Mouse (Mus musculus) heart, embryonic 11.5 days (tissue): ENCODE results near the gene Cirbp. TPM values are rescaled to one million over a fixed set of nuclear protein-coding genes. Genes with fewer than 3 reads are reported as not detected.
"Not testable (repeated sequence)": the region's sequence is repeated elsewhere in the genome, so short reads cannot be mapped to it uniquely, and the experiment has no call there.

Experiments used
- ATAC-seq: fragments of 200-750 bp; cut with Nextera tagmentation; replicated peaks from 2 replicates; pipeline ENCODE4 v1.8.0; 2017; ENCODE audit warnings: moderate library complexity; ENCODE audit not compliant: insufficient number of reproducible peaks, low FRiP score, low TSS enrichment
- H3K27ac ChIP-seq: fragments of 300-500 bp; sonication (generic); 2 replicates; pipeline ENCODE4 v1.5.1; 2014; ENCODE audit warnings: mild to moderate bottlenecking, low read depth, low read length
- H3K27me3 ChIP-seq: fragments of 300-500 bp; sonication (generic); 2 replicates; pipeline ENCODE4 v1.6.1; 2014; ENCODE audit warnings: mild to moderate bottlenecking, low read length, mixed read lengths; ENCODE audit not compliant: control insufficient read depth, insufficient read depth
- H3K36me3 ChIP-seq: fragments of 300-500 bp; sonication (generic); 2 replicates; pipeline ENCODE4 v1.6.1; 2014; ENCODE audit warnings: mild to moderate bottlenecking, low read length, moderate library complexity, mixed read lengths; ENCODE audit not compliant: control insufficient read depth, insufficient read depth
- H3K4me1 ChIP-seq: fragments of 300-500 bp; sonication (generic); 2 replicates; pipeline ENCODE4 v1.6.1; 2014; ENCODE audit warnings: low read length; ENCODE audit not compliant: control insufficient read depth, insufficient read depth
- H3K4me2 ChIP-seq: fragments of 300-500 bp; sonication (generic); 2 replicates; pipeline ENCODE4 v1.6.1; 2014; ENCODE audit warnings: mild to moderate bottlenecking, moderate library complexity
- H3K4me3 ChIP-seq: fragments of 300-500 bp; sonication (generic); 2 replicates; pipeline ENCODE4 v1.5.1; 2014; ENCODE audit warnings: low read depth, low read length
- H3K9ac ChIP-seq: fragments of 300-500 bp; sonication (generic); 2 replicates; pipeline ENCODE4 v1.6.1; 2014; ENCODE audit warnings: mild to moderate bottlenecking, low read depth, low read length, moderate library complexity
- H3K9me3 ChIP-seq: fragments of 300-500 bp; sonication (generic); replicated peaks from 2 replicates; pipeline ENCODE4 v1.6.1; 2016; ENCODE audit warnings: low read length; ENCODE audit not compliant: control insufficient read depth
- WGBS: fragments of 180-500 bp; shearing (Covaris S2); extraction: QIAGEN DNeasy Blood & Tissue Kit; methylation state at CpG from one replicate; pipeline ENCODE4 v1.1.7; 2014; ENCODE audit not compliant: insufficient replicate concordance; 5-methylcytosine and 5-hydroxymethylcytosine counted together
- polyA plus RNA-seq: library from polyadenylated mRNA; unstranded; fragments of >200 nt; fragmentation: Nextera tagmentation; extraction: Ambion mirVana; gene quantifications from 2 replicates; pipeline ENCODE4 v1.2.1, GENCODE M21; 2014

Gene Cirbp
- polyA plus RNA-seq, 1 experiment from 2014 or later: 49.1 TPM

- peak overlapping the region; percentile 49 for H3K4me2 ChIP-seq
- no peak overlapping the region for H3K9ac ChIP-seq
- H3K4me3 ChIP-seq: no peak overlapping the region
- ATAC-seq: no peak
- H3K27ac ChIP-seq: no peak overlapping the region
- 15% methylated on average over 24 of the region's 24 CpGs for WGBS
- H3K9me3 ChIP-seq: no peaks in the 10 kb centered on the region
- H3K27me3 ChIP-seq: 0 out of 2 replicates have a peak, but pooled peaks cover 3% of the 10 kb centered on the region
- H3K4me1 ChIP-seq: peaks cover 4% of the 10 kb centered on the region; the same call in 1 of the 2 replicates
- H3K36me3 ChIP-seq: no peaks in the 10 kb centered on the region
Observed at GRCm38 (mm10) chr10:80208841-80209371, 43.1 kb downstream of the Cirbp start.

DNA sequence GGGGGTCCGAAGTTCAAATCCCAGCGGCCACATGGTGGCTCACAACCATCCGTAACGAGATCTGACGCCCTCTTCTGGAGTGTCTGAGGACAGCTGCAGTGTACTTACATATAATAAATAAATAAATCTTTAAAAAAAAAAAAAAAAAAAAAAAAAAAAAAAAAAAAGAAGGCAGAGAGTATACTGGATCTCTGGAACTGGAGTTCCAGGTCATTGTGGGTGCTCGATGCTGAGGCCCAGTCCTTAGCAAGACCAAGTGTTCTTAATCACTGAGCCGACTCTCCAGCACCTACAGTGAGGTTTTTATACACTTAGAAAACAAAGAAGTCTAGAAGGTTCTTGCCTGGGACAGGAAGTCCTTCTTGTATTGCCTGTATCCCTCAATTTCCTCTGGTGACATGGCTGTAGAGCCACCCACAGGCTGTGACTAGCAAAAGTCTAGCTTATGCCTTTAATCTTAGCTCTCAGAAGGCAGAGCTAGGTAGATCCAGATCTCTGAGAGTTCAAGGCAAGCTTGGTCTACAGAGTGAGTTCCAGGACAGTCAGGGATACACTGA is 45.8 kb downstream of the Cirbp start:
- not testable (repeated sequence) for ATAC-seq

DNA sequence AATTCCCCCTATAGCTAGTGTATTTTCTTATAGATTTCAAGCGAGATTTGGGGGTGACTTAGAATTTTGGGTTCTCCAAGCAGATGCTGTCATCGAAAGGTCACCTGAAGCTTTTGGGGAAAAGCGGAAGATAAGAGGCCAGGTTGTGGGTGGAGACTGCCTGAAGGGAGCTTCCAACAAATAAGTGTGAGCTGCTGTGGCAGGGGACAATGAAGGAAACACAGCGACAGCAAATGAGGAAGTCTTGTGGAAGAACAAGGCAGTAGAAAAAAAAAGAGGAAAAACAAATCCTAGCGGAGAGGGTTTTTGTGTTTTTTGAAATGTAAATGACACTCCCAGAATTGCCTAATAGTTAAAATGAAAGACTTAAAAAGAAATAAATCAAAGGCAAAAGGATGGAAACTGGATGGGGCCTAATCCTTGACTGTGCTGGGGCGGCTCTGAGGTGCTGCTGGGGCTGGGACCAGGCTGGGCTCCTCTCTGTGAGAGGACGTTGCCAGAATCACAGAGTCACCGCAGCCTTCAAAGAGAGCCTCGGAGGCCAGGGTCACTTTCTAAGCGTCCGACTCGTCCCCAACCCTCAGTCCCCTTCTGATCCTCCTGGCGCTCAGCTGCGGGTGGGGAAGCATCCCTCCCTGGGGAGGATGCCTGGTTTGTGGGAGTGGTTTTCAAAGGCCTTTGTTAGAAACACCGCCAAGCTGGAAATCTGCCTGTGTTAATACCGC is 49.4 kb downstream of the Cirbp start:
- H3K27me3 ChIP-seq: no peaks in the 10 kb centered on the region
- WGBS: 29% methylated on average over 16 of the region's 16 CpGs
- H3K4me1 ChIP-seq: no peaks in the 10 kb centered on the region
- ATAC-seq: no peak
- H3K9ac ChIP-seq: no peak overlapping the region
- no peak overlapping the region for H3K4me3 ChIP-seq
- H3K36me3 ChIP-seq: no peaks in the 10 kb centered on the region
- H3K4me2 ChIP-seq: no peak overlapping the region
- no peaks in the 10 kb centered on the region for H3K9me3 ChIP-seq
- no peak overlapping the region for H3K27ac ChIP-seq

More for the DNA sequence above, 45.8 kb downstream of the Cirbp start:
- H3K36me3 ChIP-seq, H3K4me1 ChIP-seq, H3K9me3 ChIP-seq, H3K9ac ChIP-seq, H3K4me3 ChIP-seq, H3K4me2 ChIP-seq, H3K27me3 ChIP-seq, H3K27ac ChIP-seq: not testable (repeated sequence)
- WGBS: 62% methylated on average over 7 of the region's 7 CpGs

DNA sequence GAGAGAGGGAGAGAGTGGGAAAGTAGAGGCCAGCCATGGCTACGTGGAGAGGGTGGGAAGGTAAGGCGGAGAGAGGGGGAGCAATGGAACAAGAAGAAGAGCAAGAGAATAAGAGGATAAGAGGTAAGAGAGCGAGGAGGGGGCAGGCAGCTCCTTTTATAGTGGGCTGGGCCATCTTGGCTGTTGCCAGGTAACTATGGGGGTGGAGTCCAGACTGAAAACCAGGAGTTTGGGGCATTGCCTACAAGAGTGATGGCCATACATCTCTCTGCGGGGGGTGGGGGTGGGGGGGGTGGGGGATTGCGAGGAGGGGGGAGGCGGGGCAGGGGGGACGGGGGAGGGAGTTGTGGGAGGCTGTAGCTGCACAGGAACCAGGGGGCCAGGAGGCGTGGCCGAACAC is 54.9 kb downstream of the Cirbp start:
- H3K4me1 ChIP-seq: peaks cover 5% of the 10 kb centered on the region
- ATAC-seq: no peak
- 29% methylated on average over 9 of the region's 9 CpGs for WGBS
- H3K4me2 ChIP-seq: no peak overlapping the region
- H3K27ac ChIP-seq: no peak overlapping the region
- H3K4me3 ChIP-seq: no peak overlapping the region
- H3K27me3 ChIP-seq: no peaks in the 10 kb centered on the region
- no peaks in the 10 kb centered on the region for H3K9me3 ChIP-seq
- no peak overlapping the region for H3K9ac ChIP-seq
- H3K36me3 ChIP-seq: no peaks in the 10 kb centered on the region

Other genes with a start within 250 kb of the Cirbp start
- 0.15 and 0.31 TPM in 2 replicates for gene Kiss1r, start 249.0 kb upstream of the Cirbp start, polyA plus RNA-seq
- 87.6 and 89.2 TPM in 2 replicates for gene R3hdm4, start 244.8 kb upstream of the Cirbp start, polyA plus RNA-seq
- 4.3 and 12.7 TPM in 2 replicates for gene Arid3a, start 238.9 kb upstream of the Cirbp start, polyA plus RNA-seq
- 89.8 and 97.6 TPM in 2 replicates for gene Wdr18, start 205.8 kb upstream of the Cirbp start, polyA plus RNA-seq
- gene Grin3b, start 195.3 kb upstream of the Cirbp start, polyA plus RNA-seq: 0.19 and 0.20 TPM in 2 replicates
- 12.8 and 15.6 TPM in 2 replicates for gene Tmem259, start 181.7 kb upstream of the Cirbp start, polyA plus RNA-seq
- gene Cnn2, start 177.4 kb upstream of the Cirbp start, polyA plus RNA-seq: 405 and 420 TPM in 2 replicates
- 2.1 and 2.8 TPM in 2 replicates for gene Abca7, start 169.5 kb upstream of the Cirbp start, polyA plus RNA-seq
- gene Arhgap45, start 149.3 kb upstream of the Cirbp start, polyA plus RNA-seq: 6.2 and 7.5 TPM in 2 replicates
- 160 and 182 TPM in 2 replicates for gene Polr2e, start 126.2 kb upstream of the Cirbp start, polyA plus RNA-seq
- 711 and 729 TPM in 2 replicates for gene Gpx4, start 118.8 kb upstream of the Cirbp start, polyA plus RNA-seq
- gene Sbno2, start 60.4 kb upstream of the Cirbp start, polyA plus RNA-seq: 8.4 and 9.6 TPM in 2 replicates
- gene Stk11, start 50.2 kb upstream of the Cirbp start, polyA plus RNA-seq: 16.5 and 20.0 TPM in 2 replicates
- 772 and 785 TPM in 2 replicates for gene Atp5d, start 27.4 kb upstream of the Cirbp start, polyA plus RNA-seq
- 2.5 and 2.7 TPM in 2 replicates for gene Cbarp, start 25.1 kb upstream of the Cirbp start, polyA plus RNA-seq
- gene Midn, start 17.7 kb upstream of the Cirbp start, polyA plus RNA-seq: 29.5 and 31.9 TPM in 2 replicates
- gene 1600002K03Rik, start 7.0 kb downstream of the Cirbp start, polyA plus RNA-seq: 9.6 and 12.4 TPM in 2 replicates
- 13.9 and 14.8 TPM in 2 replicates for gene Efna2, start 13.5 kb downstream of the Cirbp start, polyA plus RNA-seq
- 34.6 and 38.2 TPM in 2 replicates for gene Mum1, start 60.4 kb downstream of the Cirbp start, polyA plus RNA-seq
- gene Ndufs7, start 83.1 kb downstream of the Cirbp start, polyA plus RNA-seq: 499 and 501 TPM in 2 replicates
- 57.2 and 59.0 TPM in 2 replicates for gene Gamt, start 95.0 kb downstream of the Cirbp start, polyA plus RNA-seq
- gene Dazap1, start 95.5 kb downstream of the Cirbp start, polyA plus RNA-seq: 28.4 and 29.9 TPM in 2 replicates
- 702 and 828 TPM in 2 replicates for gene Rps15, start 126.5 kb downstream of the Cirbp start, polyA plus RNA-seq
- 0.55 and 0.69 TPM in 2 replicates for gene Apc2, start 130.0 kb downstream of the Cirbp start, polyA plus RNA-seq
- 29.7 and 31.0 TPM in 2 replicates for gene 2310011J03Rik, start 154.6 kb downstream of the Cirbp start, polyA plus RNA-seq
- gene Pcsk4, start 163.5 kb downstream of the Cirbp start, polyA plus RNA-seq: 0.77 and 1.6 TPM in 2 replicates
- gene Reep6, start 164.0 kb downstream of the Cirbp start, polyA plus RNA-seq: 4.9 and 7.3 TPM in 2 replicates
- 2.4 and 3.7 TPM in 2 replicates for gene Adamtsl5, start 182.4 kb downstream of the Cirbp start, polyA plus RNA-seq
- gene Plk5, start 190.5 kb downstream of the Cirbp start, polyA plus RNA-seq: not detected in 2 replicates
- gene Mex3d, start 221.7 kb downstream of the Cirbp start, polyA plus RNA-seq: 4.0 and 6.4 TPM in 2 replicates
- gene Mbd3, start 233.6 kb downstream of the Cirbp start, polyA plus RNA-seq: 151 and 171 TPM in 2 replicates
- gene Uqcr11, start 240.8 kb downstream of the Cirbp start, polyA plus RNA-seq: 1,161 and 1,177 TPM in 2 replicates